8 mouse cellular contexts compared by ENCODE assay signal in genomic region chr11:59661005-59661404, GRCm38 (mm10). TPM values are rescaled to one million over a fixed set of nuclear protein-coding genes. Genes with fewer than 3 reads are reported as not detected.
A peak's percentile ranks its signal among the peaks of the same experiment; 100 is the strongest.
DNase-seq lines count a peak whose midpoint lies in the region; ATAC-seq and TF ChIP-seq lines count a peak whose summit lies in the region.

Mprip (plus strand) TSS chr11:59661305.

- WGBS in bone marrow, adult 2 months = 90% methylated on average over 3 of the region's 3 CpGs
- 78% methylated on average over 3 of the region's 3 CpGs for WGBS in intestine, embryonic 16.5 days
- WGBS in liver, embryonic 11.5 days = 68% methylated on average over 3 of the region's 3 CpGs
- WGBS in stomach, embryonic 15.5 days = 78% methylated on average over 3 of the region's 3 CpGs

- intact Hi-C loops in gastrocnemius, postnatal 36 days (cut with DNase I) = loop anchor here (5.0 kb wide), 1 partner anchor 46 kb away; no protein-coding TSS in a partner anchor

- peak within 1 kb of the TSS; percentile 81 for H3K9ac ChIP-seq in intestine, embryonic 16.5 days (ENCODE audit: low read depth, low read length)
- peak within 1 kb of the TSS; percentile 80 for H3K9ac ChIP-seq in liver, embryonic 11.5 days (ENCODE audit: low read depth, low read length)
- H3K9ac ChIP-seq in stomach, embryonic 15.5 days = peak within 1 kb of the TSS; percentile 14

- peak within 1 kb of the TSS; percentile 47 for H3K27ac ChIP-seq in bone marrow, adult 2 months (ENCODE audit: control insufficient read depth, insufficient read depth, low read depth, low read length, poor library complexity)
- H3K27ac ChIP-seq in intestine, embryonic 16.5 days (ENCODE audit: low read length) = peak within 1 kb of the TSS; percentile 72
- H3K27ac ChIP-seq in liver, embryonic 11.5 days (ENCODE audit: low read depth, low read length) = 0 out of 2 replicates have a peak within 1 kb of the TSS, but pooled peaks have one; percentile 28
- H3K27ac ChIP-seq in stomach, embryonic 15.5 days = peak within 1 kb of the TSS; percentile 67

- H3K4me2 ChIP-seq in intestine, embryonic 16.5 days (ENCODE audit: low read depth, low read length) = peak within 1 kb of the TSS; percentile 77
- H3K4me2 ChIP-seq in liver, embryonic 11.5 days = peak within 1 kb of the TSS; percentile 86
- H3K4me2 ChIP-seq in stomach, embryonic 15.5 days = peak within 1 kb of the TSS; percentile 65

- no peak for TF ChIP-seq CTCF in bone marrow, adult 2 months (IDR thresholded peaks at IDR 0.05; ENCODE audit: control insufficient read depth, insufficient read depth, low read length)

- no peaks in the 10 kb centered on the region for H3K27me3 ChIP-seq in intestine, embryonic 16.5 days (replicated peaks; ENCODE audit: control insufficient read depth, insufficient read depth, low read length)
- peaks cover 2% of the 10 kb centered on the region; the same call in 1 of the 2 replicates for H3K27me3 ChIP-seq in liver, embryonic 11.5 days (replicated peaks; ENCODE audit: control insufficient read depth, insufficient read depth, low read length)
- no peaks in the 10 kb centered on the region for H3K27me3 ChIP-seq in stomach, embryonic 15.5 days (replicated peaks)

- no peak for ATAC-seq in intestine, embryonic 16.5 days
- ATAC-seq in liver, embryonic 11.5 days (replicated peaks; ENCODE audit: low FRiP score) = no peak
- ATAC-seq in stomach, embryonic 15.5 days (ENCODE audit: insufficient read depth, low FRiP score, low read depth) = no peak

- no peaks in the 10 kb centered on the region for H3K36me3 ChIP-seq in intestine, embryonic 16.5 days (ENCODE audit: control insufficient read depth, insufficient read depth, low read length)
- H3K36me3 ChIP-seq in liver, embryonic 11.5 days (ENCODE audit: control insufficient read depth, insufficient read depth, low read length) = no peaks in the 10 kb centered on the region
- no peaks in the 10 kb centered on the region for H3K36me3 ChIP-seq in stomach, embryonic 15.5 days

- no peaks in the 10 kb centered on the region; the same call in 1 of the 2 replicates for H3K4me1 ChIP-seq in bone marrow, adult 2 months (ENCODE audit: control insufficient read depth, insufficient read depth, low read length)
- peaks cover 31% of the 10 kb centered on the region for H3K4me1 ChIP-seq in intestine, embryonic 16.5 days (ENCODE audit: control insufficient read depth, insufficient read depth, low read length)
- peaks cover 31% of the 10 kb centered on the region for H3K4me1 ChIP-seq in liver, embryonic 11.5 days (replicated peaks; ENCODE audit: control insufficient read depth, insufficient read depth, low read length)
- peaks cover 24% of the 10 kb centered on the region for H3K4me1 ChIP-seq in stomach, embryonic 15.5 days

- H3K4me3 ChIP-seq in bone marrow, adult 2 months (replicated peaks; ENCODE audit: control insufficient read depth, low read depth, low read length) = peak within 1 kb of the TSS; percentile 63
- H3K4me3 ChIP-seq in intestine, embryonic 16.5 days (ENCODE audit: low read length) = peak within 1 kb of the TSS; percentile 75
- H3K4me3 ChIP-seq in liver, embryonic 11.5 days (ENCODE audit: low read depth, low read length) = peak within 1 kb of the TSS; percentile 80
- peak within 1 kb of the TSS; percentile 68 for H3K4me3 ChIP-seq in stomach, embryonic 15.5 days (replicated peaks)

- no peak for DNase-seq in layer of hippocampus, adult 18-20 months (ENCODE audit: low spot score in 2 of 2)
- DNase-seq in layer of hippocampus, adult 9-11 months = no peak
- DNase-seq in gastrocnemius, postnatal 36 days = no peak
- no peak for DNase-seq in liver, embryonic 11.5 days (ENCODE audit: low spot score)
- DNase-seq in B cell, adult 2 months = no peak

- no peaks in the 10 kb centered on the region for H3K9me3 ChIP-seq in intestine, embryonic 16.5 days (ENCODE audit: control insufficient read depth, low read length)
- H3K9me3 ChIP-seq in liver, embryonic 11.5 days (ENCODE audit: control insufficient read depth, low read length) = no peaks in the 10 kb centered on the region
- H3K9me3 ChIP-seq in stomach, embryonic 15.5 days = no peaks in the 10 kb centered on the region

- no peak for TF ChIP-seq POLR2A in bone marrow, adult 2 months (IDR thresholded peaks at IDR 0.05; ENCODE audit: borderline replicate concordance, control insufficient read depth, low read depth, low read length)

RNA-seq across cellular contexts. Expression of gene Mprip, which starts in this region (rescaled TPM):
- 100 to 1,000 TPM; 283 to 287 TPM for total RNA-seq in layer of hippocampus, adult 18-20 months (2021)
- 25.7 and 41.6 TPM in 2 replicates for polyA plus RNA-seq in bone marrow, adult 2 months (2011; ENCODE audit: insufficient read depth, insufficient read length, low replicate concordance, missing spikeins)
- 10 to 100 TPM; 65.7 to 76.2 TPM for total RNA-seq in gastrocnemius, postnatal 36 days (2021)
- 23.9 and 25.2 TPM in 2 replicates for polyA plus RNA-seq in intestine, embryonic 16.5 days (2015; fragmentation: Nextera tagmentation; extraction: Ambion mirVana)
- polyA plus RNA-seq in liver, embryonic 11.5 days (2014; fragmentation: Nextera tagmentation; extraction: Ambion mirVana) = 44.9 and 46.7 TPM in 2 replicates
- 75.3 and 78.2 TPM in 2 replicates for polyA plus RNA-seq in stomach, embryonic 15.5 days (2015; fragmentation: Nextera tagmentation; extraction: Ambion mirVana)

Comparison
In these comparisons a context has a peak if more than half of its experiments do, and no peak if none do; other contexts are left out.
1. H3K9ac ChIP-seq: peak in every context shown above with its lines; median percentile 81 in intestine, embryonic 16.5 days; 80 in liver, embryonic 11.5 days; 14 in stomach, embryonic 15.5 days.